Mouse (Mus musculus): ENCODE results near the gene Lhx5. TPM values are rescaled to one million over a fixed set of nuclear protein-coding genes. Genes with fewer than 3 reads are reported as not detected.

Gene Lhx5
- total and polyA plus RNA-seq, 2 experiments from 2014 or later, result not detected

- H3K9ac ChIP-seq (replicated peaks; ENCODE audit: low read depth, low read length), result no peak overlapping the region
- H3K27ac ChIP-seq (ENCODE audit: low read depth), result no peak overlapping the region
- no peak overlapping the region for H3K4me2 ChIP-seq (ENCODE audit: low read depth, low read length)
- DNase-seq (ENCODE audit: low spot score), result peak; percentile 55
- H3K4me1 ChIP-seq (ENCODE audit: control insufficient read depth, insufficient read depth), result no peaks in the 10 kb centered on the region
- WGBS, result 4% methylated on average over 9 of the region's 9 CpGs
- 0 out of 2 replicates have a peak, but pooled peaks cover 3% of the 10 kb centered on the region for H3K27me3 ChIP-seq (ENCODE audit: control insufficient read depth, insufficient read depth, low read length)
- peak; percentile 17; the same call in 1 of the 2 replicates for ATAC-seq (ENCODE audit: insufficient read depth, low read depth)
- TF ChIP-seq EP300 (IDR thresholded peaks at IDR 0.05; ENCODE audit: low read depth) (no peak), CTCF (IDR thresholded peaks at IDR 0.05; ENCODE audit: low read depth) (peak; percentile 70)
- no peak overlapping the region for H3K4me3 ChIP-seq (ENCODE audit: low read depth, low read length)
- H3K36me3 ChIP-seq (replicated peaks; ENCODE audit: control insufficient read depth, insufficient read depth, low read length), result no peaks in the 10 kb centered on the region
- no peaks in the 10 kb centered on the region for H3K9me3 ChIP-seq (replicated peaks; ENCODE audit: control insufficient read depth, low read length)
Measured at GRCm38 (mm10) chr5:120457628-120458027, 26.1 kb downstream of the Lhx5 start.

- H3K4me2 ChIP-seq (ENCODE audit: low read depth, low read length), result no peak overlapping the region
- no peak overlapping the region for H3K27ac ChIP-seq (ENCODE audit: low read depth)
- H3K36me3 ChIP-seq (replicated peaks; ENCODE audit: control insufficient read depth, insufficient read depth, low read length), result no peaks in the 10 kb centered on the region
- H3K4me3 ChIP-seq (ENCODE audit: low read depth, low read length), result no peak overlapping the region
- no peaks in the 10 kb centered on the region for H3K4me1 ChIP-seq (ENCODE audit: control insufficient read depth, insufficient read depth)
- ATAC-seq (ENCODE audit: insufficient read depth, low read depth) (0 out of 2 replicates have a peak, but pooled peaks have one; percentile 24), DNase-seq (ENCODE audit: low spot score) (no peak)
- WGBS, result 70% methylated on average over 10 of the region's 10 CpGs
- H3K27me3 ChIP-seq (ENCODE audit: control insufficient read depth, insufficient read depth, low read length), result 0 out of 2 replicates have a peak, but pooled peaks cover 3% of the 10 kb centered on the region
- no peak overlapping the region for H3K9ac ChIP-seq (replicated peaks; ENCODE audit: low read depth, low read length)
- no peaks in the 10 kb centered on the region for H3K9me3 ChIP-seq (replicated peaks; ENCODE audit: control insufficient read depth, low read length)
- TF ChIP-seq EP300 (IDR thresholded peaks at IDR 0.05; ENCODE audit: low read depth) (no peak), CTCF (IDR thresholded peaks at IDR 0.05; ENCODE audit: low read depth) (no peak)
Measured at GRCm38 (mm10) chr5:120459133-120459532, 27.6 kb downstream of the Lhx5 start.

- Histone ChIP-seq H3K4me1 (ENCODE audit: control insufficient read depth, insufficient read depth) (peaks cover 4% of the 10 kb centered on the region; the same call in 1 of the 2 replicates), H3K4me3 (ENCODE audit: low read depth, low read length) (no peak overlapping the region), H3K36me3 (replicated peaks; ENCODE audit: control insufficient read depth, insufficient read depth, low read length) (no peaks in the 10 kb centered on the region), H3K9ac (replicated peaks; ENCODE audit: low read depth, low read length) (no peak overlapping the region), H3K9me3 (replicated peaks; ENCODE audit: control insufficient read depth, low read length) (no peaks in the 10 kb centered on the region), H3K27ac (ENCODE audit: low read depth) (no peak overlapping the region), H3K27me3 (ENCODE audit: control insufficient read depth, insufficient read depth, low read length) (no peaks in the 10 kb centered on the region), H3K4me2 (ENCODE audit: low read depth, low read length) (no peak overlapping the region)
- no peak for TF ChIP-seq CTCF (IDR thresholded peaks at IDR 0.05; ENCODE audit: low read depth)
- no peak for TF ChIP-seq EP300 (IDR thresholded peaks at IDR 0.05; ENCODE audit: low read depth)
- no peak for DNase-seq (ENCODE audit: low spot score)
- WGBS, result 72% methylated on average over 14 of the region's 15 CpGs
- no peak for ATAC-seq (ENCODE audit: insufficient read depth, low read depth)
Measured at GRCm38 (mm10) chr5:120461902-120462301, 30.4 kb downstream of the Lhx5 start.

- TF ChIP-seq EP300 (IDR thresholded peaks at IDR 0.05; ENCODE audit: low read depth) (no peak), CTCF (IDR thresholded peaks at IDR 0.05; ENCODE audit: low read depth) (peak; percentile 29)
- H3K4me1 ChIP-seq (ENCODE audit: control insufficient read depth, insufficient read depth), result peaks cover 4% of the 10 kb centered on the region; the same call in 1 of the 2 replicates
- H3K9me3 ChIP-seq (replicated peaks; ENCODE audit: control insufficient read depth, low read length), result no peaks in the 10 kb centered on the region
- H3K27me3 ChIP-seq (ENCODE audit: control insufficient read depth, insufficient read depth, low read length), result no peaks in the 10 kb centered on the region
- no peak overlapping the region for H3K4me2 ChIP-seq (ENCODE audit: low read depth, low read length)
- WGBS, result 75% methylated on average over 4 of the region's 4 CpGs
- no peak overlapping the region for H3K4me3 ChIP-seq (ENCODE audit: low read depth, low read length)
- no peaks in the 10 kb centered on the region for H3K36me3 ChIP-seq (replicated peaks; ENCODE audit: control insufficient read depth, insufficient read depth, low read length)
- DNase-seq (ENCODE audit: low spot score) (no peak), ATAC-seq (ENCODE audit: insufficient read depth, low read depth) (no peak)
- no peak overlapping the region for H3K27ac ChIP-seq (ENCODE audit: low read depth)
- no peak overlapping the region for H3K9ac ChIP-seq (replicated peaks; ENCODE audit: low read depth, low read length)
Measured at GRCm38 (mm10) chr5:120464321-120464720, 32.8 kb downstream of the Lhx5 start.

- no peak for ATAC-seq (ENCODE audit: insufficient read depth, low read depth)
- Histone ChIP-seq H3K4me3 (ENCODE audit: low read depth, low read length) (no peak overlapping the region), H3K4me2 (ENCODE audit: low read depth, low read length) (no peak overlapping the region), H3K27me3 (ENCODE audit: control insufficient read depth, insufficient read depth, low read length) (no peaks in the 10 kb centered on the region), H3K36me3 (replicated peaks; ENCODE audit: control insufficient read depth, insufficient read depth, low read length) (no peaks in the 10 kb centered on the region), H3K9ac (replicated peaks; ENCODE audit: low read depth, low read length) (no peak overlapping the region), H3K27ac (ENCODE audit: low read depth) (no peak overlapping the region), H3K4me1 (ENCODE audit: control insufficient read depth, insufficient read depth) (peaks cover 4% of the 10 kb centered on the region; the same call in 1 of the 2 replicates), H3K9me3 (replicated peaks; ENCODE audit: control insufficient read depth, low read length) (no peaks in the 10 kb centered on the region)
- 40% methylated on average over 5 of the region's 5 CpGs for WGBS
- TF ChIP-seq CTCF (IDR thresholded peaks at IDR 0.05; ENCODE audit: low read depth) (peak; percentile 42), EP300 (IDR thresholded peaks at IDR 0.05; ENCODE audit: low read depth) (no peak)
- no peak for DNase-seq (ENCODE audit: low spot score)
Measured at GRCm38 (mm10) chr5:120465062-120465461, 33.6 kb downstream of the Lhx5 start.

- H3K4me2 ChIP-seq (ENCODE audit: low read depth, low read length), result no peak overlapping the region
- no peak overlapping the region for H3K4me3 ChIP-seq (ENCODE audit: low read depth, low read length)
- peaks cover 4% of the 10 kb centered on the region; the same call in 1 of the 2 replicates for H3K4me1 ChIP-seq (ENCODE audit: control insufficient read depth, insufficient read depth)
- H3K27ac ChIP-seq (ENCODE audit: low read depth), result 0 out of 2 replicates have a peak overlapping the region, but pooled peaks have one; percentile 74
- no peaks in the 10 kb centered on the region for H3K9me3 ChIP-seq (replicated peaks; ENCODE audit: control insufficient read depth, low read length)
- DNase-seq (ENCODE audit: low spot score) (peak; percentile 91), ATAC-seq (ENCODE audit: insufficient read depth, low read depth) (peak; percentile 87)
- no peaks in the 10 kb centered on the region for H3K36me3 ChIP-seq (replicated peaks; ENCODE audit: control insufficient read depth, insufficient read depth, low read length)
- TF ChIP-seq CTCF (IDR thresholded peaks at IDR 0.05; ENCODE audit: low read depth), result peak; percentile 45
- no peak for TF ChIP-seq EP300 (IDR thresholded peaks at IDR 0.05; ENCODE audit: low read depth)
- 16% methylated on average over 6 of the region's 6 CpGs for whole genome bisulfite sequencing
- no peaks in the 10 kb centered on the region for H3K27me3 ChIP-seq (ENCODE audit: control insufficient read depth, insufficient read depth, low read length)
- H3K9ac ChIP-seq (replicated peaks; ENCODE audit: low read depth, low read length), result no peak overlapping the region
Measured at GRCm38 (mm10) chr5:120465860-120466259, 34.4 kb downstream of the Lhx5 start.

Measured in heart, postnatal 0 days (tissue).